Mouse (Mus musculus): ENCODE data around the gene Mapkap1.

DNA sequence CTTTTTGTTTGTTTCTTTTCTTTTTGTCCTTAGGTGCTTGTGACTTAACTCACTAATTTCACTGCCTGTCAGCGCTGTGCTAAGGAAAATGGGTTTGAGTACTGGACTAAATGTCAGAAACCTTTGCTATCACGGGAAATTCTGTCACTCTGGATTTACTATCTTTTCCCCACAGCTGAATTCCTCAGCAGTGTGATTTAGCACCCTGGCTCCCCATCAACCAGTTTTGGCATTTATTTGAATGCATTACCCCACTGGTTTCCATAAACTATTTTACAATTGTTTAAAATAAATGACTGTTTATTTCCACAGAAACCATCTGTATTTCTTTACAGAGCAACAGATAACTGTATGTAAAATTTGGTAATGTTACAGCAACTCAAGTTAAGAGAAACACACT, 146.2 kb downstream of the Mapkap1 start:
- TF ChIP-seq CTCF (IDR thresholded peaks at IDR 0.05; ENCODE audit: borderline replicate concordance, extremely low read depth, insufficient read depth, insufficient read length) (no peak), POLR2A (IDR thresholded peaks at IDR 0.05; ENCODE audit: borderline replicate concordance, extremely low read depth, insufficient read depth, insufficient read length, poor library complexity, severe bottlenecking) (no peak)
